Mouse (Mus musculus): ENCODE data around the gene Tmem231.

DNA sequence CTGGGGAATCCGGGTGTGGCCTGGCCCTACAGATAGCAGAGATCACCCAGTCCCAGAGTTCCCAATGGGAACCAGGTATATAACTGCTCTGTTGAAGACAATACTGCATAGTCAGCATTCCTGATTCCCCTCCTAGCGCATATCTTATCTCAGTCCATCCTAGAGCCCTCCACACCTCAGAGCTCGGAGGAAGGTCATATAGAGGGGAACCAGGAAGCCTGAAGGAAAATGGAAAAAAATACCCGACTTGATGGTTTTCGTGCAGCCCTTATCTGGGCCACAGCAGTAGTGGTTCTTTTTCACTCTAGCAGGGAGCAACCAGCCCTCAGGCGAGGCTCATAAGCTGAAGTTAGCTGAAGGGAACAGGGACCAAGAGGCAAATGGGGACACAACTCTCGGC is 8.7 kb downstream of the Tmem231 start:
- TF ChIP-seq CTCF (IDR thresholded peaks at IDR 0.05; ENCODE audit: borderline replicate concordance, extremely low read depth, insufficient read depth, insufficient read length) (no peak), POLR2A (IDR thresholded peaks at IDR 0.05; ENCODE audit: borderline replicate concordance, extremely low read depth, insufficient read depth, insufficient read length, poor library complexity, severe bottlenecking) (no peak)

All from brain, embryonic 14.5 days (tissue).